Mouse (Mus musculus): Measurements from ENCODE around the gene Gucy2c.

DNA sequence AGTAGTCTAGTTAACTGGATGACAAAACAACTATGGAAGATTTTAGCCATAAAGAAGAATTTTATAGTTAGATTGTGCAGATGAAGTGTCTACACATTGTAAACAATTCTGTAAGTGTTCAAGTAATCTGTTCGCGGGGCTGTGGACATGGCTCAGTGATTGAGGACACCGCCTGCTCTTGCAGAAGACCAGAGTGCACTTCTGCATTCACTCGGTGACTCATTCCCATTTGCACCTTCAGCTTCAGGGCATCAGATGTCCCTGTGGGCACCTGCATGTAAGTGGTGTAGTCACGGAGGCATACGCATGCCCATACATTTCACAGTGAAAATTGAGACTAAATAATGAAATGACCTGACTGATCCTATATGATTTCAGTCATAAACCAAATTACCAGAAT is 73.0 kb downstream of the Gucy2c start:
- TF ChIP-seq EP300 (IDR thresholded peaks at IDR 0.05; ENCODE audit: low read depth) (no peak), CTCF (IDR thresholded peaks at IDR 0.05; ENCODE audit: low read depth) (no peak)

All from liver, embryonic 14.5 days (tissue).